Mouse (Mus musculus): ENCODE data around the gene Gm20661. TPM values are rescaled to one million over a fixed set of nuclear protein-coding genes. Genes with fewer than 3 reads are reported as not detected.
"Not testable (repeated sequence)": the region's sequence is repeated elsewhere in the genome, so short reads cannot be mapped to it uniquely, and the experiment has no call there.

Gene Gm20661
- polyA plus RNA-seq, 1 experiment from 2014 or later = 5.5 TPM

DNA sequence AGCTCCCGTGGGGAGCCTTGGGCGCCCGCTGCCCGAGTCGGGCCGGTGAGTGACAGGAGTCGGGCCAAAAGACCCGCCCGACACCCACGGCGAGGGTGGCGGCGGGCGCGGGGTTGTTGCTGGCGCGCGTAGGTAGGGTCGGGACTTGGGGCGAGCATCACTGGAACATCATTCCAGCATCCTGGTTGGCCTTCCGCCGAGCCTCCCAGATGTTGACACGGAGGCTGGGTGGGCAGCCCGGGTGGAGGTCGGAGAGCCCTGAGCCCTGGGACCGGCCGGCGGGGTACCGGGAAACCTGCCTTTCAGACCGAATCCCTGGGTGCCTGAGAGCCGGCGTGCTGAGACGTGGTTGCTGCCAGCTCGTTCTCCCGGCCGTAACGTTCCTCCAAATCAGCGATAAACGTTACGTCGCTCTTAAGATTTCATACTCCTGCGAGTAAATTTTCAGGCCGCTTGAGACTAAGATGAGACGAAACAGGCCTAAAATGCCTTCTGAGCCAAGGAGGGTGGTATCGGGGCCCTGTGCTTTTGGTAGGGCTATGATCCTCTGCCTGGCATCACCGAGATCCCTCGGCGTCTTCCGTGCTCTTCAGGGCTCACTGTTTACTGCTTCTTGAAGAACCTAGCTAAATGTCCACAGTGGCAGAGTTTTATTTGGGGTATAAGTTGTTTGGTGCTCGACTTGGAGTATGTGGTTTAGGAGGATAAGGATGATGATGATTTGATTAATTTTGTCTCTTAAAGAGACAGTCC is 20.1 kb downstream of the Gm20661 start:
- peak overlapping the region; percentile 60 for H3K4me3 ChIP-seq (ENCODE audit: low read length)
- H3K4me1 ChIP-seq (ENCODE audit: control insufficient read depth, insufficient read depth, low read length) = peaks cover 15% of the 10 kb centered on the region
- H3K27ac ChIP-seq (ENCODE audit: low read depth, low read length) = peak overlapping the region; percentile 72
- H3K9ac ChIP-seq (ENCODE audit: low read depth, low read length) = peak overlapping the region; percentile 67
- H3K9me3 ChIP-seq (ENCODE audit: control insufficient read depth, low read length) = no peaks in the 10 kb centered on the region
- H3K4me2 ChIP-seq (replicated peaks; ENCODE audit: low read depth, low read length) = peak overlapping the region; percentile 80
- peak; percentile 67 for ATAC-seq (ENCODE audit: low FRiP score, low TSS enrichment)
- H3K27me3 ChIP-seq (ENCODE audit: control insufficient read depth, insufficient read depth, low read length) = no peaks in the 10 kb centered on the region
- H3K36me3 ChIP-seq (ENCODE audit: control insufficient read depth, insufficient read depth, low read length) = peaks cover 3% of the 10 kb centered on the region; the same call in 1 of the 2 replicates
- under 1% methylated on average over 50 of the region's 50 CpGs for WGBS

DNA sequence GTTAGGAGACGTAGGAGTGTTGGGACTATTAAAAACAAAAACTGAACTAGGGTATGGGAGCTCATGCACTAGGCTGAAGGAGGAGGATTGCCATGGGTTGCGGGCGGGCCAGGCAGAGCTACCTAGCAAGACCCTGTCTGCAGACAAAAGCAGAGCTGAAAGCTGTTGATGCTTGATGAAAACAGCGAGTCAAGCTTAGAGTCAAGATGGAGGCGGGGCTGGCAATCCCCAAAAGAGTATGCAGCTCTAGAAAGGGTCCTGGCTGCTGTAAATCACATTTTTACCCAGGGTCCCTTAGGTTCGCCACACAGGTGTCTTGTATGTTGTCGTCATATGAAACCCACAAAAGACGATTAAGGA is 20.7 kb downstream of the Gm20661 start:
- Histone ChIP-seq H3K4me3 (ENCODE audit: low read length) (peak overlapping the region; percentile 60), H3K9me3 (ENCODE audit: control insufficient read depth, low read length) (no peaks in the 10 kb centered on the region), H3K4me1 (ENCODE audit: control insufficient read depth, insufficient read depth, low read length) (peaks cover 15% of the 10 kb centered on the region), H3K9ac (ENCODE audit: low read depth, low read length) (peak overlapping the region; percentile 67), H3K4me2 (replicated peaks; ENCODE audit: low read depth, low read length) (peak overlapping the region; percentile 80), H3K27ac (ENCODE audit: low read depth, low read length) (peak overlapping the region; percentile 72), H3K27me3 (ENCODE audit: control insufficient read depth, insufficient read depth, low read length) (no peaks in the 10 kb centered on the region), H3K36me3 (ENCODE audit: control insufficient read depth, insufficient read depth, low read length) (peaks cover 3% of the 10 kb centered on the region; the same call in 1 of the 2 replicates)
- ATAC-seq (ENCODE audit: low FRiP score, low TSS enrichment) = no peak
- WGBS = 4% methylated on average over 8 of the region's 8 CpGs

DNA sequence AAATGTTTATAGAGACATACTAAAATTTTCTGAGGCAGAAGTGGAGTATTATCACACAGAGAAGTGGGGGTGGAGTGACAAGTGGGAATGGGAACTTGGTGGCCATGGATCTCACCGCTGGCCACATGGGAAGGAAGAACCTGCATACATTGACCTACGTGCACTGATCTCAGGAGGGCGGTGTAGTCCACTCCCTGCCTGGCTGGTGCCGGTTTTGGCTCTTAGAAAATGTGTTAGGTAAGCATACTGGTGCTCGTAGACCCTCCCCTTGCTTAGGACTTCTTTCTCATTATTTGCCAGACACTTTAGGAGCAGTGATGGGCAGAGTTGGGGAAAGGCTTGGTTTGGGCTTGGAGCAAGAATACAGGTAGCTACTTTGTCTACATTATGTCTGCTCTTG is 25.2 kb downstream of the Gm20661 start:
- WGBS = 90% methylated on average over 5 of the region's 5 CpGs
- no peaks in the 10 kb centered on the region for H3K9me3 ChIP-seq (ENCODE audit: control insufficient read depth, low read length)
- ATAC-seq (ENCODE audit: low FRiP score, low TSS enrichment) = no peak
- no peak overlapping the region for H3K4me2 ChIP-seq (replicated peaks; ENCODE audit: low read depth, low read length)
- H3K4me3 ChIP-seq (ENCODE audit: low read length) = no peak overlapping the region
- H3K27me3 ChIP-seq (ENCODE audit: control insufficient read depth, insufficient read depth, low read length) = no peaks in the 10 kb centered on the region
- H3K36me3 ChIP-seq (ENCODE audit: control insufficient read depth, insufficient read depth, low read length) = peaks cover 5% of the 10 kb centered on the region; the same call in 1 of the 2 replicates
- H3K9ac ChIP-seq (ENCODE audit: low read depth, low read length) = no peak overlapping the region
- H3K27ac ChIP-seq (ENCODE audit: low read depth, low read length) = no peak overlapping the region
- H3K4me1 ChIP-seq (ENCODE audit: control insufficient read depth, insufficient read depth, low read length) = peaks cover 15% of the 10 kb centered on the region

DNA sequence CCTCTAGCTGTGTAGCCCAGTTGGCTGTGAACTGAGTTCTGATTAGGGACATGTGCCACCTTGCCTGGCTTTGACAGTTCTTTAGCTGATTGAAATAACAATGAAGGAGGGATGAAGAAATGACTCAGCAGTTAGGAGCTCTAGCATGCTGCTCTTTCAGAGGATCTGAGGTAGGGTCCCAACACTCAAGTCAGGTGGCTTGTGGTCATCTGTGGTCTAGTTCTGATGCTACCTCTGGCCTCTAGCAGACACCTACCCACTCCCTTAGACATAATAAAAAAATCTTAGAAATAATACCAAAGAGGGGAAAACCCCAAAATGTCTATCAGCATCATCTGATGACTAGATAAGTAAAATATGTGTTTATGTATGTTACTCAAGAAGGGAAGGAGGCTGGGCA is 27.5 kb downstream of the Gm20661 start:
- H3K9me3 ChIP-seq (ENCODE audit: control insufficient read depth, low read length) = no peaks in the 10 kb centered on the region
- no peak for ATAC-seq (ENCODE audit: low FRiP score, low TSS enrichment)
- no peak overlapping the region for H3K9ac ChIP-seq (ENCODE audit: low read depth, low read length)
- no peaks in the 10 kb centered on the region for H3K4me1 ChIP-seq (ENCODE audit: control insufficient read depth, insufficient read depth, low read length)
- H3K4me2 ChIP-seq (replicated peaks; ENCODE audit: low read depth, low read length) = no peak overlapping the region
- H3K36me3 ChIP-seq (ENCODE audit: control insufficient read depth, insufficient read depth, low read length) = 0 out of 2 replicates have a peak, but pooled peaks cover 2% of the 10 kb centered on the region
- no peak overlapping the region for H3K27ac ChIP-seq (ENCODE audit: low read depth, low read length)
- no peaks in the 10 kb centered on the region for H3K27me3 ChIP-seq (ENCODE audit: control insufficient read depth, insufficient read depth, low read length)
- H3K4me3 ChIP-seq (ENCODE audit: low read length) = no peak overlapping the region

DNA sequence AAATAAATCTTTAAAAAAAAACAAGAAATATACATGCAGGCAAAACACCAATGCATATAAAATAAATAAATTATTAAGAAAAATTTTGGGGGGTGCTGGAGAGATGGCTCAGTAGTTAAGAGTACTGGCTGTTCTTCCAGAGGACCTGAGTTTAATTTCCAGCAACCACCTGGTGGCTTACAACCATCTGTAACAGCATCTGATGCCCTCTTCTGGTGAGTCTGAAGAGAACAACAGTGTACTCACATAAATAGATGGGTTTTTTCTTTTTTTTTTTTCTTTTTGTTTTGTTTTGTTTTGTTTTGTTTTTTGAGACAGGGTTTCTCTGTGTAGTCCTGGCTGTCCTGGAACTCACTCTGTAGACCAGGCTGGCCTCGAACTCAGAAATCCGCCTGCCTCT is 30.7 kb downstream of the Gm20661 start:
- not testable (repeated sequence) for H3K9ac ChIP-seq (ENCODE audit: low read depth, low read length); ATAC-seq (ENCODE audit: low FRiP score, low TSS enrichment); H3K4me1 ChIP-seq (ENCODE audit: control insufficient read depth, insufficient read depth, low read length); H3K9me3 ChIP-seq (ENCODE audit: control insufficient read depth, low read length); H3K27me3 ChIP-seq (ENCODE audit: control insufficient read depth, insufficient read depth, low read length); H3K4me3 ChIP-seq (ENCODE audit: low read length); H3K4me2 ChIP-seq (replicated peaks; ENCODE audit: low read depth, low read length); H3K27ac ChIP-seq (ENCODE audit: low read depth, low read length); H3K36me3 ChIP-seq (ENCODE audit: control insufficient read depth, insufficient read depth, low read length)
- WGBS = 100% methylated on average over 2 of the region's 2 CpGs

DNA sequence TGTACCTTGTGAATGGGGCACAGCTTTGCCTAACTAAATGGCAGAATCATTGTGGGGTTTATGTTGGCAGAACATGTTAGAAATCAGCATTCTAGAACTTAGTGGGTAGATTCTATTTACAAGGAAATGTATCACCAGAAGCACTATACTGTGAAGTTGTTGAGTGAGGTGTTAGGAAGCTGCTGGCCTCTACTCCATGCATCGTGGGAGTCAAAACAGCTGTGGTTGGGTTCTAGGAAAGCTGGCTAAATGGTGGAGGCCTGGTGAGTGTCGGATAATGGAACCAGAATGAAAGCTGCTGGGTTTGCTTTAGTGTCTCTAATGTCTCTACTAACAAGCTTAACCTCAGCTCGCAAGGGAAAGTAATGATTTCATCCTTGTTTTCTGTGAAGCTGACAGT is 34.3 kb downstream of the Gm20661 start:
- Histone ChIP-seq H3K27me3 (ENCODE audit: control insufficient read depth, insufficient read depth, low read length) (no peaks in the 10 kb centered on the region), H3K9ac (ENCODE audit: low read depth, low read length) (no peak overlapping the region), H3K4me2 (replicated peaks; ENCODE audit: low read depth, low read length) (no peak overlapping the region), H3K27ac (ENCODE audit: low read depth, low read length) (no peak overlapping the region), H3K9me3 (ENCODE audit: control insufficient read depth, low read length) (no peaks in the 10 kb centered on the region), H3K4me3 (ENCODE audit: low read length) (no peak overlapping the region), H3K4me1 (ENCODE audit: control insufficient read depth, insufficient read depth, low read length) (peaks cover 3% of the 10 kb centered on the region; the same call in 1 of the 2 replicates), H3K36me3 (ENCODE audit: control insufficient read depth, insufficient read depth, low read length) (peaks cover 8% of the 10 kb centered on the region; the same call in 1 of the 2 replicates)
- ATAC-seq (ENCODE audit: low FRiP score, low TSS enrichment) = no peak
- 89% methylated on average over 3 of the region's 3 CpGs for WGBS

DNA sequence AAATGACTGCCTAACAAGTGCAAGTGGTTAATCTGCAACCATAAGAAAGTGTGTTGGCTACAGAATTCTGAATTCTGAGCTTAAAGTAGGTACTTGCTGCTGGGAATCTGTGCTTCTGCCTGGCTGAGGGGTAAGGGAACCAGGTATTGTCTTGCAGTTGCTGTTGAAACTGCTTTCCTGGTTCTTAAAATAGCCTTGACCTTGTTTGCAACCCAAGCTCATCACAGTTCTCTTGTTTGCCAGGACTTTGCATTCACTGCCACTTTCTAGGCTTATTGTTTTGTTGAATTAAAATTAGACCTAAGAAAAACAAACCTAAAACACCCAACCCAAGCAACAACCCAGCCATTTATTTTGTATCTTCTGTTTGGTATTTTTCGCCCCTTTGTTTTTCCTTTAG is 37.9 kb downstream of the Gm20661 start:
- H3K36me3 ChIP-seq (ENCODE audit: control insufficient read depth, insufficient read depth, low read length) = peaks cover 23% of the 10 kb centered on the region
- no peak overlapping the region for H3K4me2 ChIP-seq (replicated peaks; ENCODE audit: low read depth, low read length)
- H3K9me3 ChIP-seq (ENCODE audit: control insufficient read depth, low read length) = no peaks in the 10 kb centered on the region
- H3K9ac ChIP-seq (ENCODE audit: low read depth, low read length) = no peak overlapping the region
- no peak overlapping the region for H3K4me3 ChIP-seq (ENCODE audit: low read length)
- 88% methylated on average over 1 of the region's 1 CpGs for WGBS
- ATAC-seq (ENCODE audit: low FRiP score, low TSS enrichment) = no peak
- no peaks in the 10 kb centered on the region for H3K27me3 ChIP-seq (ENCODE audit: control insufficient read depth, insufficient read depth, low read length)
- peaks cover 3% of the 10 kb centered on the region; the same call in 1 of the 2 replicates for H3K4me1 ChIP-seq (ENCODE audit: control insufficient read depth, insufficient read depth, low read length)
- H3K27ac ChIP-seq (ENCODE audit: low read depth, low read length) = no peak overlapping the region

DNA sequence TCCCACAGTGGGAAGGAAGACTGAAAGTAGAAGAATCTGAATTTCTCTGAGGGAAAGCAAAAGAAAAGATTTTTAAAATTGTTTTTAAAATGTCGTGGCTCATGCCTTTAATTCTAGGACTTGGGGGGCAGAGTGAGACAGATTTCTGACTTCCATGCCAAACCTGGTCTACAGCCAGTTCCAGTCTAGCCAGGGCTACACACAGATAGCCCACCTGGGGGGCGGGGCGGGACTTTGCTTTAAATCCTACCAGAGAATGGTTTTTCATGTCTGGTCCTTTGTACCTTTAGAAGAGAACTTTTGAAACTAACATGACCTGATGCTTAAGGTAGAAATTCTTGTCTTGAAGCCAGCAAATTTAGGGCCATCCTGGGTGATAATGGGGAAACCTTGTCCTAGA is 40.4 kb downstream of the Gm20661 start:
- no peak overlapping the region for H3K4me2 ChIP-seq (replicated peaks; ENCODE audit: low read depth, low read length)
- H3K9me3 ChIP-seq (ENCODE audit: control insufficient read depth, low read length) = no peaks in the 10 kb centered on the region
- H3K27ac ChIP-seq (ENCODE audit: low read depth, low read length) = no peak overlapping the region
- no peak for ATAC-seq (ENCODE audit: low FRiP score, low TSS enrichment)
- peaks cover 3% of the 10 kb centered on the region; the same call in 1 of the 2 replicates for H3K4me1 ChIP-seq (ENCODE audit: control insufficient read depth, insufficient read depth, low read length)
- WGBS = 91% methylated on average over 3 of the region's 3 CpGs
- no peaks in the 10 kb centered on the region for H3K27me3 ChIP-seq (ENCODE audit: control insufficient read depth, insufficient read depth, low read length)
- no peak overlapping the region for H3K4me3 ChIP-seq (ENCODE audit: low read length)
- H3K9ac ChIP-seq (ENCODE audit: low read depth, low read length) = no peak overlapping the region
- peaks cover 36% of the 10 kb centered on the region for H3K36me3 ChIP-seq (ENCODE audit: control insufficient read depth, insufficient read depth, low read length)

DNA sequence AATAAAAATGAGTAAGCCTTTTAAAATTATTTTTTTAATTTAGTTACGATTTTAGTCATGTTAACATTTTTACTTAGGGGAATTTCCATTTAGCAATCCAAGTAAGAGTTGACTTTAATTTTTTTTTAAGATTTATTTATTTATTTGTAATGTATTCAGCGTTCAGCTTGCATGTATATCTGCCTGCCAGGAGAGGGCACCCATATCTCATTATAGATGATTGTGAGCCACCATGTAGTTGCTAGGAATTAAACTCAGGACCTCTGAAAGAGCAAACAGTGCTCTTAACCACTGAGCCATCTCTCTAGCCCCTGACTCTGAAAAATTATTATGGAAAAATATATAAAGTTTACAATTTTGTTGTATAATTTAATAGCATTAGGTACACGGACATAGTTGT is 43.7 kb downstream of the Gm20661 start:
- 91% methylated on average over 3 of the region's 3 CpGs for WGBS
- H3K27ac ChIP-seq (ENCODE audit: low read depth, low read length) = no peak overlapping the region
- H3K4me2 ChIP-seq (replicated peaks; ENCODE audit: low read depth, low read length) = no peak overlapping the region
- no peak for ATAC-seq (ENCODE audit: low FRiP score, low TSS enrichment)
- no peaks in the 10 kb centered on the region for H3K27me3 ChIP-seq (ENCODE audit: control insufficient read depth, insufficient read depth, low read length)
- peaks cover 45% of the 10 kb centered on the region for H3K36me3 ChIP-seq (ENCODE audit: control insufficient read depth, insufficient read depth, low read length)
- no peaks in the 10 kb centered on the region for H3K9me3 ChIP-seq (ENCODE audit: control insufficient read depth, low read length)
- no peaks in the 10 kb centered on the region for H3K4me1 ChIP-seq (ENCODE audit: control insufficient read depth, insufficient read depth, low read length)
- no peak overlapping the region for H3K9ac ChIP-seq (ENCODE audit: low read depth, low read length)
- no peak overlapping the region for H3K4me3 ChIP-seq (ENCODE audit: low read length)

Data from kidney, embryonic 14.5 days (tissue).